Mouse (Mus musculus) layer of hippocampus, postnatal 10 days (tissue): ENCODE results near the gene Myo1h. TPM values are rescaled to one million over a fixed set of nuclear protein-coding genes. Genes with fewer than 3 reads are reported as not detected.

Experiments used
- DNase-seq, 2 experiments: peaks; one replicate each; pipeline ENCODE4 v3.0.0; 2021; ENCODE audit warnings: low spot score in 2 of 2
- total RNA-seq, 2 experiments: library from RNA; stranded (reverse); gene quantifications; 2 replicates each; pipeline ENCODE4 v1.2.3; 2021

Myo1h gene
- total RNA-seq, 2 experiments from 2014 or later = 0.62 to 0.67 TPM

DNA sequence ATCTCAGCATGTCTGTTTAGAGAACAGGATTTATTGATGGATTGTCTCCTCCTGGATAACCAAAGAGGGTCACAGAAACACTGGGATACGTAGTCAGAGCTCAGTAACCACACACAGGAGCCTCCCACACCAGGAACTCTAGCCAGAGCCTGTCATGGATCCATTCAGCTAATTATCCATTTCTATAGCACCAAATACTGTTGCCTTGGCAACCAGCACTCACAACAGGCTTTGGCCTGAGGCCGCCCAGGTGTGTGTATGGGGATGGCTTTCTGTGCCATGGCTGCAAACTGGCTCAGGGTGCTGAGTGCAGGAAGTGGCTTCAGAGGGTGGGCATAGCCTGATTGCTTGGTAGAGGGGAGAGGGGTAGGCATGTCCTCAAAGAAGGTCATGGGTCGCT lies 1.0 kb downstream of the Myo1h start:
- DNase-seq = no peak

DNA sequence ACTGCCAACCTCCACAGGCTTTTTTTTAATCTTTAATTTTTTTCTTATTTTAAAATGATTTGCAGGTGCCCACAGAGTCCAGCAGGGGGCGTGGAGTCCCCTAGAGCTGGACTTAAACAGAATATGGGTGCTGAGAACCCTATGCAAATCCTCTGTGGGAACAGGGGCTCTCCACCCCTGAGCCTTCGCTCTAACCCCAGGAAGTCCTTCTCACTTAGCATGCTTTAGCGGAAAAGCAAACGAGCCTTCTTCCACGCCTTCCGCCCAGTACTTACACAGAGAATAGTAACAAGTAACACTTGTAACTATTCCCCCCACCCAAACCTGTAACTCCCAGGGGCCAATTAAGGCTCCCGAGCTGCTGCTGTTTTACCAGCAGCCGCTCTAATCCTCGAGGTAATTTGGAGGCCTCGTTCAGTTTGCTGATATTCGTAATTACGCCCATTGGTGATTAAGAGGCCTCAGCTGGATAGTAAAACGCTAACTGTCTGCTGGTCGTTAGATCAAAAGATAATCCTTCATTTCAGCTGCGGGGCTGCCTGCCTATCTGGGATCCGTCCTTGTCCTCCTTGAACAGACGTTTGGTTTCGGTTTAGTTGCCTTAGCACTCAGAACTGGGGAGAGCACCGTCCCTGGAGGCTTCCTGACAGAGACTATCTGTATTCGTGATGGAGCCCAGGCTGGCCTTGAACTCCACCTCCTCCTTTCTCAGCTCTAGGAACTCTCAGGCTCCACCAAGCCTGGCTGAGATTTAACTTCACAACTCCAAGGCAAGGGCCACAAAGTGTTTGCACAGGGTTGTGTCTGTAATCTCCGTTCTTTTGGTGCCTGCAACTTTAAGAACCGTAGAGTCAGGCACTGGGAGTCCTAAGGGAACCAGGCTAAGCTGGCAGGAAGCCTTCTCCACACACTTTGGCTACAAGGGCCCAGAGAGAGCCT lies 8.0 kb downstream of the Myo1h start:
- DNase-seq = no peak

DNA sequence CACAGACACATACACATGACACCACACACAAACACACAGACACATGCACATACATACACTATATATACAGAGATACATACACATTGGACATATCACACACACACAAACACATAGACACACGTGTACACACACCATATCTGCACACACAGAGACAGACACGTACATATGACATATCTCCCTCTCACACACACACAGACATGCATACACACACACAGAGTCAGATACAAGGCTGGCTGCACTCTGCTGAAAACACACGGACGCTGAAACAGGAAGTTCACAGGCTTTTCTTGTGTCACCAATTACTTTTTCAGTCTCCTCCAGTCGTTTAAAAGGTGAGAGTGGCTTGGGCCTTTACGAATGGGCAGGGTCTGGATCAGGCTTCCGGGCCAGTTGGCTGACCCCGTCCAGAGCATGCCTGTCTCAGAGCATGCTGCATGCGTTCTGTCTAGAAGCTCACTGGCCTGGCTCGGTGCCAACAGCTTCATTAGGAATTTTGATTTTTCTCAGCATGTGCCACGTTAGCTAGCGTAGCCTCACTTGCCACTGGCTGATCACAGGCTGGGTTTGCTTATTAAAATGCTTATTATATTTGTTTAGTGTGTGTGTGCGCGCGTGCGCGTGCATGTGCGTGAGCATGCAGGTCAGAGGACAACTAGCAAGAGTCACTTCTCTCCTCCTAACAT lies 9.4 kb downstream of the Myo1h start:
- DNase-seq = peak in 1 of 2 experiments; percentile 33

DNA sequence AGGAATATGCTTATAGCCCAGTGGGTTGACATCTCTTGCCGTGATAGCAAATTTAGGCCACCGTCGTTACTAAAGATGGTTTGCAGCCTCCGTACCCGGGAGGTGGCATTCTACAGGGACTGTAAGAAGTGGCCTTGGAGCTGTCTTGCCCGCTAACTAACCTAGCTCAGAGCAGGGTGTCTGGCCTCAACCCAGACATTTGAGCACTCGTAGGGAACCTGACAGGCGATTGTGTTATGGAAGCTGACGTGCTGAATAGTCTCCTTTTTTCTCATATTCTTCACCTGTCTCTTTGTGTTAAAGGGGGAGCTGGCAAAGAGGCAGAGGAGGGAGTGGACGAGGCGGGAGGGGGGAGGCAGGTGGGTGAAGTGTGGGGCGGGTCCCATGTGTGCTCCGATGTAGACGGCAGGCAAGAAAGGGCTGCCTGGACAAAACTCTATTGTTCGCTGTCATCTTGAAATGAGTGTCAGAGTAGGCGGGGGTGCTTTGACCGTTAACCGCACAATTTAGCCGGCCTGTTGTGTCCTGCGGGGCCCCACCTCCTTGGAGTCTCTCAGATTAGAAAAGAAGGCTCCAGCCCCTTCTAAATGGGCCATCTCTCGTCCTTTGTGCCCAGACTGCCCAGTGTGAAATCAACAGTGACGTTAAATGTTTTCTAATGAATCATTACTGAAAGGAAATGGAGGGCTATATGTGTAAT lies 10.3 kb downstream of the Myo1h start:
- DNase-seq = no peak

DNA sequence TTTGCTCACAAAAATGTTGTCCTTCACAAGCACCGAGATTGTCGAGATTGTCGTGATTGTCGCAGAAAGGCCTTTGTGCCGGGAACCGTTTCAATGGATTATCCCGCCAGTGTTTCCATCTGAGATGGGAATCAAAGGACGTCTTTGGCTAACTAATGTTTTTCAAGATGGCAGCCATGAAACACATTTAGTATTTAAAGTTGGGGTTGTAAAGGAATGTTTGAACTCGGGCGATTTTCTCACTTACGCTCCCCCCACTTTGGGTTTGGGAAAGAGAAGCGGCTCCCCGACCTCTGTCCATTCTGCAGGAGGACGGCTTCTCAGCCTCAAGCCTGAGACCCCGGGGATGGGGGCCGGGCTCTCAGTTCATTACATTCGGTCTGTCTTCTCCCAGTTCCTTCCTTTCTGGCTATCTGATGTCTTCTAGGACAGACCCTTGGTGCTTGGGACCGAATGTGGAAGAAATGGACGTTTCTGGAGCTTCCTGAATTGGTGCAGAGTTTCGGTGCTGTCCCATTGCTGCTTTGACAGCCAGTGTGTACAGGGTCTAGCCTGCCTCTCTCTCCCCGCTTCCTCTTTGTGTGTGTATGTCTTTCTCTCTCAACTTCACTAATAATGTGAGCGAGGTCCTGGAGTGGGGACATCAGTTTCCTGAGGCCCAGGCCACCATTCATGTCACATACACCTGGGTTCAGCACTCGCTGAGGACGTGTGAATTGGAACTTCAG lies 11.1 kb downstream of the Myo1h start:
- no peak for DNase-seq

DNA sequence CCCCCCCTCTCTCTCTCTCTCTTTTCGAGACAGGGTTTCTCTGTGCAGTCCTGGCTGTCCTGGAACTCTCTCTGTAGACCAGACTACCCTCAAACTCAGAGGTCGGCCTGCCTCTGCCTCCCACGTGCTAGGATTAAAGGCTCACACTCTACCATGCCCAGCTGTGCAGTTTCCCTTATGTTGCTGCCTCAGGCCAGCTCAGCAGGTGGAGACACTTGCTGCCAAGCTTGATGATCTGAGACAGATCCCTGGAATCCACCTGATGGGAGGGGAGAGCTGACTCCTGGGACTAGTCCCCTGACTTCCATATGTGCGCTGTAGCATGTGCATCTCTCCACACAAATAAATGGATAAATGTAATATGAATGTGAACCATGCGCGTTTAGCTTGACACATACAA lies 14.2 kb downstream of the Myo1h start:
- no peak for DNase-seq

DNA sequence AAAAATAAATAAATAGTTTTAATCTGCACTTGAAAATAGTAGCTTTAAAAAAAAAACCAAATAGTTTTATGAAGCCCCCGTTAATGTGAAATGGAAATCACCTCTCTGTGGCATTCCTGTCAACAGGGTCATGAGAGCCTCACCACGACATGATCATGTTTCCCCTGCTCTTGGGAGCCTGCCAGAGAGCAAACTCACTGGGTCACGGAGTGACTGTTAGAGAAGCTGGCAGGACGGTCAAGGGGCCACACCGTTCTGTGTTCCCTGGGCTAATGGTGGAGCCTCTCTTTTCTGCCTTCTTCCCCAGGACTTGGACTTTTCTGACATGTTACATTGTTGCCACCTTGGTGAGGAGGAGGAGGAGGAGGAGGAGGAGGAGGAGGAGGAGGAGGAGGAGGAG lies 17.5 kb downstream of the Myo1h start:
- DNase-seq = no peak

DNA sequence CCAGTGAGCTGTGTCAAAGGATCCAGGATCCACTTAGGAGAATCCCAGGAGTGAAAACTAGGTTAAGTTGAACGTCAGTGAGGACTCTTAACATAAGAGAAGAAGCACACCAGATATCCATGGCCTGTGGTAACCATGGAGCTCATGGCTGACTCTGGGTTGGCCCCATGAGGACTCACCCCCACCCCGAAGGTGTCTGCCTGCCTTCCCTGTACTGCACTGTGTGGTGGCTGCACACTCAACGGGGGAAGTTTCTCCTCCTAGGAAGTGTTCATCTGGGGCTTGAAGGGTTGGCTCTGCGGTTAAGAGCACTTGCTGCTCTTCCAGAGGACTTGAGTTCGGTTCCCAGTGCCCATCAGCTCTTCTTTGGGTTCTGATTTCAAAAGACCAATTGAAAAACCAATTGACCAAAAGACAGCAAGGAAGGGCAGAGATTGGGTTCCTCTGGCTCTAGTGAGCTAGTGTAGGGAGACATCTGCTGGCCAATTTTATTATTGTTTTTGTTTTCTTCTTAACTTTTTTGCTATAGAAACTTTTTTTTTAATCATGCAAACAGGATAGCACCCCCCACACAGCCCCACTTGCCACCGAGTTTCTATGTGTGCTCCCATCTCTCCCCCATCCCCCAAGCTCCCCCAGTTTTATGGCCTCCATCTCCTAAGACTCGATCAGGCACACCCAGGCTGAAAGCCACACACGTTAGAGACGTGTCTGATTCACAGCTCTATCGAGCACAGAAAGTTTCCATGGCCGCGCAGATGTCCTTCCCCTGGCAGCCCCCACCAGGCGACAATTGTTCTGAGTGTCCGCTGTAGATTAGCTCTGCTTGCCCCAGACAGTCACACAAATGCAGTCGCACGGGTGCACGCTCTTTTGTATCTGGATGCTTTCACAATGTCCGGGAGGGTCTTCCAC lies 20.1 kb downstream of the Myo1h start:
- no peak for DNase-seq

DNA sequence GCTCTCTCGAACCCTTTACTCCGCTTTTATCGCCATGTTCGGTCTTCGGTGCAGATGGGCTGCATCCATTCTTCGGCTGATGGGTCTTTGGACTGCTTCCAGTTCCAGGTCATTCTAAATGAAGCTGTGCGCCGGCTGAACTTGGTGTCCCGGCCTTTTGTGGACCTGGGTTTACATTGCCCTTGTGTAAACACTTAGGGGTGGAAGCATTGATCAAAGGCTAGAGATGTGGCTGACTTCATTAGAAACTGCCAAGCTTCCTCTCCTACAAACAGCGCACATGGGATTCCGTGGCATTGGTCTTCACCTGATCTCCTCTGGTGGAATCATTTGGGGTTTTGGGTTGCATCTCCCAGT lies 20.7 kb downstream of the Myo1h start:
- no peak for DNase-seq

DNA sequence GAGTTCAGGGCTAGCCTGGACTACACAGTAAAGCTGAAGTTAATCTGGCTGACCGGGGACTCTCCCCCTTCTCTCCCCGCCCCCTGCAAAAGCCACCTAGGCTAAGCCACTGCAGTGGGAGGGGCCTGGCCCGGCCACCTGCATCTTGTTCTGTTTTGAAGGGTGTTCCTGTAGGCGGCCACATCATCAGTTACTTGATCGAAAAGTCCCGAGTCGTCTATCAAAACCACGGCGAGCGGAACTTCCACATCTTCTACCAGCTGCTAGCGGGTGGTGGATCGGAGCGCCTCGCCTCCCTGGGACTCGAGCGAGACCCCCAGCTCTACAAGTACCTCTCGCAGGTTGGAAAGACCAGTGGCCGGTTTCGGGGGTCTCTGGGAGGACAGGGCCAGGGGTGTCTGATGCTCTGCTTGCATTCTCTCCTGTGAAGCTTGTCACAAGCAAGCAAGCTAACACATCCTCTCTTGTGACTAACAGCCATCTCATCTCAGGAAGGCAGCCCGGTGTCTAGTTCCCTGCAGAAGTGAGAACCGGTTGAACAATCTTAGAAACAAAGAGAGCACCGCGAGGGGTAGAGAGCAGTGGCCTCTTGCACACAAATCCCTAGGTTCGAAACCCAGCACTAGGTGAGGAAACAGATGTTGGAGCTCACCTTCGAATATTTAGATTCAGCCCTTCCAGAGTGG lies 34.3 kb downstream of the Myo1h start:
- DNase-seq = no peak

DNA sequence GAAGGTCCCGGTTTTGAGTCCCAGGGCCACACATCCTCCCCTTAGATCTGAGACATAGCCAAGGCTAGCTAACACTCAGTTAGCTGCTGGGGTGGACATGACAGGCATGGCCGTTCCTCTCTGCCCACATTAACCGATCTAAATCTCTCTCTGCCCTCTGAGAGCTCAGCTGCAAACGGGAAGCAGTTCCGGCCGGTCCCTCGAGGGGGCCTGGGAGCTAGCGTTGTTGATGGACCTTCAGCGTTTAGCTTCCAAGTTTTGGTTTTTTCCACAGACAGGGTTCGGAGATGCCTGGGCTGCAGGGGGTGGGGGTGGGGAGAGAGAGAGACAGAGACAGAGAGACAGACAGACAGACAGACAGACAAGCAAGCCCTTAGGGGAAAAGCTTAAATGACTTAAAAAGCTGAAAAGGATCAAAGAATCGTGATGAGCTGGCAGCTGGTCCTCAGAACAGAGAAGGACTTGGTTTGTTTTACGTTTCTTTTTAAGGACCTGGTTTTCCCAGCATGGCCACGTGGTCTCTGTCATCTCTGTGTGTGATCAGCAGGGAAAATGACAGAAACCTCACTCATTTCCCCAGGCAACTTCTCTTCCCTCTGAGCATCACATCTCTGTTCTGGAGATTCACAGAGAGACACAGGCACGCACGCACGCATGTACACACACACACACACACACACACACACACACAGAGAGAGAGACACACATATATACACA lies 35.0 kb downstream of the Myo1h start:
- DNase-seq = peak; percentile 64 to 70

DNA sequence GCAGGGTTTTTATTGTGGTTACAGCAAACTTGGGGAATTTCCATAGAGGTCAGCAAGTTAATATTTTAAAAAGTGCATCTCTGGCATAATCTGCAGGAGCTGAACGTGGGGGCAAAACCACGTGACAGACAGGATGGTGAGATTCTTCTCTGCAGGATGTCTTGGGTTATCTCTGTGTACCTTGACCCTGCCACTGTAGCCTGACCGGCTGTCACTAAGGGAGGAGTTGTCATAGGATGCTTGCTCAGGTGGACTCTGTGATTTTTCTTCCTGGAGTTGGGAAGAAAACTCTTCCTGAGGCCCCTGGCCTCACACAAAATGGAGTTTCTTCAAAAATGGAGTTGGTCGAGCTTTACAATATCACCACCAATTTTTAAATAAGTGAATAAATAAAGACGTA lies 54.0 kb downstream of the Myo1h start:
- no peak for DNase-seq

DNA sequence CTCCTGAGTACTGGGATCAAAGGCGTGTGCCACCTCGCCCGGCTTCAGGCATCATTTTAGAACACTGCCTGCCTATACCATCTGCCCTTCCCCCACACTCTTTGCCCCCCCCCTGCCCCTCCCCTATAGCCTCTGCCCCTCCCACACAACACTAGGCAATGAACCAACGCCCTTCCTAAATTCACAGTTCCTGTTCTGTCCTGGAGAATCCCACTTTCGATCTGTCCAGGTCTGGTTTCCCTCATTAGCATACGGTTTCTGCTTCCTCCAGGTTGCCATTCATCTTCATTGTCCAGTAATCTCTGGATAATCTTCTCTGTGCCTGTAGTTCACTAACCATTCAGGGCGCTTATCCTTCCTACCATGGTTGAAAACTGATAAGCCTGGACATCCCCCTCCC lies 54.6 kb downstream of the Myo1h start:
- DNase-seq = no peak

DNA sequence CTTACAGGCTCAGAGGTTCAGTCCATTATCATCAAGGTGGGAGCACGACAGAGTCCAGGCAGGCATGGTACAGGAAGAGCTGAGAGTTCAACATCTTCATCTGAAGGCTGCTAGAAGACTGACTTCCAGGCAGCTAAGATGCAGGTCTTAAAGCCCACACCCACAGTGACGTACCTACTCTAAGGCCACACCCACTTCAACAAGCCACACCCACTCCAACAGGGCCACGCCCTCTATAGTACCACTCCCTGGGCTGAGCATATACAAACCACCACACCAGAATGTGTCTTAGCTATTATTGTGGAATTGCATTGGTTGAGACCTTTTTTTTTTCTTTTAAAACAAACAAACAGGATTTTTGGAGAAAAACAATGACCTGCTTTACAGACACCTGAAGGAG lies 56.6 kb downstream of the Myo1h start:
- DNase-seq = no peak

DNA sequence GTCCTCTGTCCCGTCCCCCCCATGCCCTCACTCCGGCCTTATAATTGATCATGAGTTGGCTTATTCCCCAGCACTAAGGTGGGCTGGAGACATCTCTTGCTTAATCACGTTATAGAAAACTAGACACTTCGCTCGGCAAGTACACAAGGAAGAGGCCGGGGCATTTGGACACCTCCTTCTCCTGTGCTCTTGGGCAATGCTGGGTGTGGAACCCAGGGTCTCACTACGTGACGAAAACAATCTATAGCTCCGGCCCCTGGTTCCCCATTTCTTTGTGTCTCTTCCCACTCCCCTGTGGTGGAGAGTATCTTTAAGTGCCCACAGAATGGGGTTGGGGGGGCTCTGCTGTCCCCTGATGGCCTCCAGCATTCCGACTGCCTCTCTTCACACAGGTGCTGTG lies 58.0 kb downstream of the Myo1h start:
- DNase-seq = no peak

DNA sequence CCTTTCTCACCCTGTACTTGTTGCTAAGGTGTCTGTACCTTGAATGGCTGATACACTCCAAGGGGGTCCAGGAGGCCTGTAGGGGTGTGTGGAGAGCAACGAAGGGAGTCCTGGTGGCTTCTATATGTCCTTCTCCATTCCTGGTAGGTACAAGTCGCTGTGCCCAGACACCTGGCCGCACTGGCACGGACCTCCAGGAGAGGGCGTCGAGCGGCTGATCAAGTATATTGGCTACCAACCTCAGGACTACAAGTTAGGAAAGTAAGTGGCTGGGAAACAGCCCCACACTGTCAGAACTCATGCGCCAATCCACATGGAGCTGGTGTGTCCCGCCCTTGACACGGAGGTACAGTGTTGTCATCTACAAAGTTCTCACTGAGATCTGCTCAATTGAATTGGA lies 62.5 kb downstream of the Myo1h start:
- no peak for DNase-seq

DNA sequence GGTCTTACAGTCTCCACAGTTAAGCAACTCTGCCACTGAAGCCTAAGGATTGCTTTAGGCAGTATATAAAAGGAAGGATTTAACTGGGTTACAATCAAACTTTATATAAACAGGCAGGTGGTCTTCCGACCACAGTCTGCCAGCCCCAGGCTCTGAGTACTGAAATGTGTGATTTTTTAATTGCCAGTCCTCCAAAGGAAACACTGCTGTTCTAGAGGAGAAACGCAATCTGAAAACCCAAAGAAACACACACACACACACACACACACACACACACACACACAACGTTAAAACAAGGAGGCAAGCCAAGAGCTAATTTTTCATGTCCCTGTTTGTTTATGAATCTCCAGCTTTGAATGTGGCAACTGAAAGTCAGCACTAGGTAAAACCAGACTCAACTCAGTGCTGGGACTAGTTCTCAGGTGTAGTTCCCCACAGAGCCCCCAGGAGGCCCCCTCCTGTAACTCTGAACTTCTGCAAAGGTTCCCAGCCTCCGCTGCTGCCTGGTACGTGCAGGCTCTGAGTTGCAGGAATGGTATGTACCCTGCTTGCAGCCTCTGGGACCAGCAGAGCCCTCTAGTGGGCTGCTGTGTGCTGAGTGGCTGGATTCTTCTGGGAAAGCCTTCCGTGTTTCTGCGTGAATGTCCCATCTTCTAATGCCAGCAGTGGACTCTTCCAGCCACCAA lies 67.4 kb downstream of the Myo1h start:
- DNase-seq = peak; percentile 69 to 75

DNA sequence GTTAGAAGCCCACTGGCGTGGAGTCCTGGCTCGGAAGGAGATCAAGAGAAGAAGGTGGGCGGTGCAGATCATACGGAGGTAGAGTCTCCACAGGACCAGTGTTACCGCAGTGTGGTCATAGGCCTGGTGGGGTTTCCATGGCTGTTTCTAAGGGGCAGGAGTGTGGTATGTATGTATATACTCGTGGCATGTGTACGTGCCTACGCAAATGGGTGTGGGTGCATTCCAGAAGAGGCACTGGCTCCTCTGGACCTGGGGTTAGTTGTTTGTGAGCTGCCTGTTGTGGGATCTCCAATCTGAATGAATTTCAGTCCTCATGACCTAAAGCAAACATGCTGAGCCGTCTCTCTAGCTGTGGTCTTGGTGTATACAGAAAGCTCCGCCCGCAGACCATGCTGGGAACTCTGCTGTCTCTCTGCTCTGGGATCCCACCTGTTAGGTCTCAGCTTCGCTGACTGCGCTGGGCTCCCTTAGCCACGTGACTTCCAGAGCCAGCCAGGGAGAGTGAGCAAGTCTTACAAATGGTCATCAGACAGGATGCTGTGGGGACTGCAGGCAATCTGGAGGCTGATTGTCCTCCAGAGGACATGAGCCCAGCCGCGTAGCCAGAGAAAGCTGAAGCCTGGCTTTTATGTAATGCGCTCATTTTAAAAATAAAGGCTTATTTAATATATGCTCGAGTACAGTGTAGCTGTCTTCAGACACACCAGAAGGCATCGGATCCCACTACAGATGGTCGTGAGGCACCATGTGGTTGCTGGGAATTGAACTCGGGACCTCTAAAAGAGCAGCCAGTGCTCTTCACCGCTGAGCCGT lies 68.2 kb downstream of the Myo1h start:
- peak in 1 of 2 experiments; percentile 30 for DNase-seq
